ENCODE assay signal across 1 mouse cellular context in the genomic region with DNA sequence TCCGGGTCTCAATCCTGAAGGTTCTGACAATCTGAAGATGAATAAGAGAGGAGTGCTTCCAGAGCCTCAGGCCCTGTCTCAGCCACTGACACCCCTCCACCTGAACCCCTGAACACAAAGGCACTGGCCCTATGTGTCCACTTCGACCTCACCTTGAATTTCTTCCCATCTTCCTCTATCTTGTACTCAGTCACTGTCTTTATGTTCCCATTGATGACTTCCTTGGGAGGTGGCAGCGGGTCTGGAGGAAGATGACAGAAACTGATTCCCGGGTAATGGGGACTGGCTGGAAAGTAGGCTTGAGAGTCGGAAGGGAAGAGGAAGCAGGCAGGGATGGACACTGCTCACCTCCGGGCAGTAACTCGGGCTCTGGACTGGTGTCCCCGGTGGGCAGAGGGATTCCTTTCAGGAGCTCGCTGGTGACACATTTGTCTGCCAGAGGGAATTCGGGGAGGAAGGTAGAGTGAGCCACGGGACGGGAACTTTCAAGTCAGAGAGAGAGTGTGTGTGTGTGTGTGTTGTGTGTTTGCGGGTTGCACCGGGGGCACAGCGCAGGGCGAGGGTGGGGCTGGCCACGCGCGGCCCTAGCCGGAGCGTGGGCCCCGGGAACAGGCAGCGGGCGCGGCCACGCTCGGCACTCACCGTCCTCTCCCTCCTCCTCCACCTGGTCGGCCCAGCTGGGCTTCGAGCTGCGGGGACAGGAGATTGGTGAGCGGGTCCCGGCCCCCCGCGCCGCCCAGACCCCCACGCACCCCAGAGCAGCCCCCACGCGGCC.
TF ChIP-seq lines count a peak whose summit lies in the region.

No protein-coding gene starts in this region.

TF ChIP-seq in MEL, 35 proteins besides CTCF, POLR2A, EP300 and RAD21 (continued from another document):
- TF ChIP-seq TBP (IDR thresholded peaks at IDR 0.05; ENCODE audit: low read depth, low read length) (no peak), ZC3H11A (IDR thresholded peaks at IDR 0.05; ENCODE audit: low read depth, low read length) (no peak), MAFK (IDR thresholded peaks at IDR 0.05; ENCODE audit: borderline replicate concordance, low read depth, low read length) (no peak), ETS1 (IDR thresholded peaks at IDR 0.05; ENCODE audit: low read depth, low read length) (no peak), UBTF (IDR thresholded peaks at IDR 0.05; ENCODE audit: borderline replicate concordance, insufficient read depth, low read depth, low read length) (no peak), POLR2AphosphoS2 (IDR thresholded peaks at IDR 0.05; ENCODE audit: low read length) (no peak), MAX (IDR thresholded peaks at IDR 0.05; ENCODE audit: low read length) (no peak), MXI1 (IDR thresholded peaks at IDR 0.05; ENCODE audit: low read depth, low read length) (no peak), MYB (IDR thresholded peaks at IDR 0.05; ENCODE audit: low read depth, low read length) (no peak), ZKSCAN1 (IDR thresholded peaks at IDR 0.05; ENCODE audit: low read depth, low read length) (no peak)
